Mouse (Mus musculus): ENCODE measurements around the gene Klf9.

- TF ChIP-seq CTCF (IDR thresholded peaks at IDR 0.05; ENCODE audit: insufficient read depth, low read length), result no peak
- TF ChIP-seq POLR2A (IDR thresholded peaks at IDR 0.05; ENCODE audit: borderline replicate concordance, extremely low read depth, low read depth, low read length), result no peak
Observed at GRCm38 (mm10) chr19:23124023-23124550, 16.9 kb upstream of the Klf9 start.

Data from lung, adult 2 months (tissue).